Mouse (Mus musculus): ENCODE measurements at regions not wholly inside any gene's neighbourhood (a gene's known extent, or its start where the extent isn't known, plus 50 kb on each side); places are given as distances from the start of the nearest gene placed in this dataset.
"Not testable (repeated sequence)": the region's sequence is repeated elsewhere in the genome, so short reads cannot be mapped to it uniquely, and the experiment has no call there.

DNA sequence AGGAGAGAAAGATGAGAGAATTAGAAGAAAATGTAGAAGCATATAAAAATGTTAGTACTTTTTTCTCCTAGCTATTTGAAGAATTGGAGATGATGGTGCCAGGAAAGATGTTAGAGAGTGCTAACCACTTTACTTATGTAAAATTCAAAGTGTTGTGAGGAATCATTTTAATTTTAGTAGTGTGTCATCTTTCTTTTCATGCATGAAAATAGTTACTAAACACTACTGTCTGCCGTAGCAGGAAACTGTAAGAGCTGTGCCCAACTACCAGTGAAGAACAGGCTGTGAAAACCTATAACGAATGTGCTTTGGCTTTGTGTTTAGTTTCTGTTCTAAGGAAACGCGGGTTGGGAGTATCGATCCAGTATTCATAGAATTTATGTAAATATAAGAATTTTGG is 403.1 kb downstream of the Zpld1 start:
- H3K9ac ChIP-seq (ENCODE audit: low read depth, poor library complexity, severe bottlenecking): no peak overlapping the region
- H3K27ac ChIP-seq (ENCODE audit: insufficient read depth, low read length): no peak overlapping the region
- TF ChIP-seq CTCF (IDR thresholded peaks at IDR 0.05; ENCODE audit: low read depth, low read length): no peak
- no peak for TF ChIP-seq POLR2A (IDR thresholded peaks at IDR 0.05; ENCODE audit: insufficient read depth, low read length)
- TF ChIP-seq EP300 (IDR thresholded peaks at IDR 0.05; ENCODE audit: insufficient read depth, low read depth, low read length): no peak
- no peaks in the 10 kb centered on the region for H3K36me3 ChIP-seq (ENCODE audit: control insufficient read depth, insufficient read depth, low read length, poor library complexity, severe bottlenecking)
- no peak overlapping the region for H3K4me3 ChIP-seq (ENCODE audit: low read depth, low read length)
- no peaks in the 10 kb centered on the region for H3K9me3 ChIP-seq (replicated peaks; ENCODE audit: control insufficient read depth, insufficient read depth, low read length, poor library complexity, severe bottlenecking)
- H3K4me1 ChIP-seq (ENCODE audit: control insufficient read depth, insufficient read depth, low read length): no peaks in the 10 kb centered on the region
- H3K27me3 ChIP-seq (ENCODE audit: control insufficient read depth, insufficient read depth, low read length, poor library complexity, severe bottlenecking): no peaks in the 10 kb centered on the region

DNA sequence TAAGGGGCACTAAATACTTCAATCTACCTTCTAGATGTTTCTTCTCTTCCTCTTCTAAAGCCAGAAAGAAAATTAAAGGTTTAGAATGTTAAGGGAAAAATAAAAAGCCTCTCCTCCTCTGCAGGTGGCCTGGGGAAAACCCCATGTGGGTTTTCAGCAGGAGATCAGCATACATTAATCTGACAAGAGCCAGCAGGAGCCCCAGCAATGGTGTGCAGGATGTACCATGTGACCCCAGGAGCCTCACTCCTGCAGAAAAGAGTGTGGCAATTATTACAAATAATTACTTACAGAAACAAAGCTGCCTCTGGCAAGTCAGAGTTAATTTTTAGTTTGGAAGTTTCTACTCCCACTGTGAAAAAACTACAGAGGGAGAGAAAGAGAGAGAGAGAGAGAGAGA is 440.4 kb downstream of the Zpld1 start:
- Histone ChIP-seq H3K27me3 (ENCODE audit: control insufficient read depth, insufficient read depth, low read length, poor library complexity, severe bottlenecking) (no peaks in the 10 kb centered on the region), H3K36me3 (ENCODE audit: control insufficient read depth, insufficient read depth, low read length, poor library complexity, severe bottlenecking) (no peaks in the 10 kb centered on the region)
- TF ChIP-seq EP300 (IDR thresholded peaks at IDR 0.05; ENCODE audit: insufficient read depth, low read depth, low read length) (no peak), POLR2A (IDR thresholded peaks at IDR 0.05; ENCODE audit: insufficient read depth, low read length) (no peak), CTCF (IDR thresholded peaks at IDR 0.05; ENCODE audit: low read depth, low read length) (no peak)

DNA sequence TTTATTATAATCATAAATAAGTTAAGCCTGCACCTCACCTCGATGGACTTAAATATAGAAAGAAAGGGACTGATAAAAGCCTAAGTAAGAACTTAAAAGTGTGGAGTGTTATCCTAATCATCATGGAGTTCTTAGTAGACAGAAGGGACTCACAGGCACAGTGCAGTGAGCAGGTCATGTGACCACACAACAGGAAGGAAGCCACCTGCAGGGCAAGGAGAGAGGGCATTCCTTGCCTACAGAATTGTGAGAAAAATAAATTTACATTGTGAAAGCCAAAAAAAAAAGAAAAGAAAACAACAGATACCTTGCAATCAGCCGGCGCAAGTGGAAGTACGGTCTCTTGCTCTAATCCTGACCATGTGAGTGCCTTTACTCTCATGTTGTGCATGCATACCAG is 454.8 kb downstream of the Zpld1 start:
- not testable (repeated sequence) for H3K4me3 ChIP-seq (ENCODE audit: low read depth, low read length); H3K27ac ChIP-seq (ENCODE audit: insufficient read depth, low read length); H3K9ac ChIP-seq (ENCODE audit: low read depth, poor library complexity, severe bottlenecking); H3K9me3 ChIP-seq (replicated peaks; ENCODE audit: control insufficient read depth, insufficient read depth, low read length, poor library complexity, severe bottlenecking); H3K27me3 ChIP-seq (ENCODE audit: control insufficient read depth, insufficient read depth, low read length, poor library complexity, severe bottlenecking); H3K4me1 ChIP-seq (ENCODE audit: control insufficient read depth, insufficient read depth, low read length); H3K36me3 ChIP-seq (ENCODE audit: control insufficient read depth, insufficient read depth, low read length, poor library complexity, severe bottlenecking)

More for the DNA sequence above, 440.4 kb downstream of the Zpld1 start:
- H3K9me3 ChIP-seq (replicated peaks; ENCODE audit: control insufficient read depth, insufficient read depth, low read length, poor library complexity, severe bottlenecking): no peaks in the 10 kb centered on the region
- no peak overlapping the region for H3K4me3 ChIP-seq (ENCODE audit: low read depth, low read length)
- no peaks in the 10 kb centered on the region for H3K4me1 ChIP-seq (ENCODE audit: control insufficient read depth, insufficient read depth, low read length)
- H3K9ac ChIP-seq (ENCODE audit: low read depth, poor library complexity, severe bottlenecking): no peak overlapping the region
- H3K27ac ChIP-seq (ENCODE audit: insufficient read depth, low read length): no peak overlapping the region

Measured in ES-Bruce4 (cell line).